Mouse (Mus musculus) lung, postnatal 0 days (tissue): ENCODE measurements at regions not wholly inside any gene's neighbourhood (a gene's known extent, or its start where the extent isn't known, plus 50 kb on each side); places are given as distances from the start of the nearest gene placed in this dataset.

Experiments used
- CTCF ChIP-seq: IDR thresholded peaks from 2 replicates; pipeline ENCODE4 v1.5.1; 2016; ENCODE audit warnings: antibody characterized with exemption, mild to moderate bottlenecking
- EP300 ChIP-seq: IDR thresholded peaks from 2 replicates; pipeline ENCODE4 v1.6.1; 2016; ENCODE audit warnings: antibody characterized with exemption, mild to moderate bottlenecking, control low read depth

- TF ChIP-seq EP300 (no peak), CTCF (no peak)
These were observed 336.0 kb upstream of the Rnf32 start for GRCm38 (mm10) chr5:28859604-28860371.
